ENCODE assay signal across 8 mouse cellular contexts in the genomic region with DNA sequence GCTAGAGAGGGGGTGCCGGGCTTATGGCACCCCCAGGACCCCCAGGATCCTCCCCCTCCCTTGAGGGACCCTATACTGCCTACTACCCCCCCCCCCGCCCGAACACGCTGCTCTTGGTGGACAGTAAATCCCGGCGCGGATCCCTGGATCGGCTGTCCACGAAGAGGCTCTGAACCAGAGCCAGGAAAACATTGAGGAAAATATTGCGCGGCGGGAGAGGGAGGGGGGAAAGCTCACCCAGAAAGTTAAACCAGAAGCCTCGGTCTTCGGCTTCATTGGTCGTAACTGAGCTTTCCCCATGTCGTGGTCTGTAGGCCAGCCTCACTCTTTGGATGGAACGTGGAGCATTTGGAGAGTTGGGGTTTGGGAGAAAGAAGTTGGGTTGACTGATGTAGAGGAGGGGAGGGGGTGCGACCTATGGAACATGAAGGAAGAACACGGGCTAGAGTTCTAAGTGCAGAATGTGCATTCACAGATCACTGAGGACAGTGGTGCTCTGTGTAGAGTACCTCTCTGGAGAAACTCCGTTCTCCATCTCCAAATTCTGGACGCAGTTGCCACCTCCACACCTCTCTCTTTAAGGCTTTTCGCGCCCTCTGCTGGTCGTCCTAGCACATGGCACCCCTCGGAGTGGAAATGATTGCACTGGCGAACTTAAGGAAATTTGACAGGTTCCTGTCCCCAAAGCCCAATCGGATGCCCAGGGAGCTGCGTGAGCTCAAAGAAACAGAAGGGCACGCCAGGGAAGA. TPM values are rescaled to one million over a fixed set of nuclear protein-coding genes. Genes with fewer than 3 reads are reported as not detected.
A peak's percentile ranks its signal among the peaks of the same experiment; 100 is the strongest.
DNase-seq lines count a peak whose midpoint lies in the region; ATAC-seq lines count a peak whose summit lies in the region.

A gene (minus strand): TSS at position 84 of the 749 bp plus-strand sequence.

- H3K4me3 ChIP-seq in hindbrain, embryonic 11.5 days (ENCODE audit: low read depth, low read length) = peak within 1 kb of the TSS; percentile 33

- under 1% methylated on average over 29 of the region's 29 CpGs for WGBS in hindbrain, embryonic 11.5 days

- H3K36me3 ChIP-seq in hindbrain, embryonic 11.5 days (ENCODE audit: control insufficient read depth, insufficient read depth, low read length) = no peaks in the 10 kb centered on the region

- peaks cover 16% of the 10 kb centered on the region for H3K4me1 ChIP-seq in hindbrain, embryonic 11.5 days (replicated peaks; ENCODE audit: control insufficient read depth, insufficient read depth, low read length)

- peak; percentile 86 for DNase-seq in Muller cell, postnatal 12 days (ENCODE audit: inconsistent ontology term)
- peak; percentile 81 for DNase-seq in cerebellum, adult 8-10 months
- peak; percentile 94 for DNase-seq in hindbrain, embryonic 11.5 days (ENCODE audit: low spot score)
- peak; percentile 66 to 77 for DNase-seq in layer of hippocampus, postnatal 14 days (ENCODE audit: low spot score in 2 of 2)
- DNase-seq in lung, postnatal 36 days = peak; percentile 91
- DNase-seq in retina, postnatal 7 days (ENCODE audit: low read depth, low spot score) = peak; percentile 76
- DNase-seq in urinary bladder, adult 2 months (ENCODE audit: low spot score) = peak; percentile 64

- H3K9ac ChIP-seq in hindbrain, embryonic 11.5 days (ENCODE audit: low read depth, low read length) = peak within 1 kb of the TSS; percentile 15; the same call in 1 of the 2 replicates

- no peaks in the 10 kb centered on the region for H3K9me3 ChIP-seq in hindbrain, embryonic 11.5 days (ENCODE audit: control insufficient read depth, low read length)

- peak; percentile 58 for ATAC-seq in frontal cortex, adult (ENCODE audit: low TSS enrichment)
- no peak; the same call in 1 of the 2 replicates for ATAC-seq in hindbrain, embryonic 11.5 days (ENCODE audit: low FRiP score)

- peaks cover 15% of the 10 kb centered on the region for H3K27me3 ChIP-seq in hindbrain, embryonic 11.5 days (ENCODE audit: control insufficient read depth, insufficient read depth, low read length)

- 0 out of 2 replicates have a peak within 1 kb of the TSS, but pooled peaks have one; percentile 4 for H3K27ac ChIP-seq in hindbrain, embryonic 11.5 days (ENCODE audit: low read depth, low read length)

- peak within 1 kb of the TSS; percentile 63 for H3K4me2 ChIP-seq in hindbrain, embryonic 11.5 days (replicated peaks; ENCODE audit: low read depth, low read length)

RNA-seq across cellular contexts. Expression of the gene that starts here (rescaled TPM):
- polyA plus RNA-seq in hindbrain, embryonic 11.5 days (2014; fragmentation: Nextera tagmentation; extraction: Ambion mirVana) = 3.0 and 3.2 TPM in 2 replicates
- 1 to 10 TPM; 2.0 to 3.3 TPM for total RNA-seq in layer of hippocampus, postnatal 14 days (2021)
- 29.0 and 34.1 TPM in 2 replicates for polyA plus RNA-seq in urinary bladder, adult 2 months (2012; rRNA removed)
